Mouse (Mus musculus): ENCODE results near the gene H2-DMb2.

DNA sequence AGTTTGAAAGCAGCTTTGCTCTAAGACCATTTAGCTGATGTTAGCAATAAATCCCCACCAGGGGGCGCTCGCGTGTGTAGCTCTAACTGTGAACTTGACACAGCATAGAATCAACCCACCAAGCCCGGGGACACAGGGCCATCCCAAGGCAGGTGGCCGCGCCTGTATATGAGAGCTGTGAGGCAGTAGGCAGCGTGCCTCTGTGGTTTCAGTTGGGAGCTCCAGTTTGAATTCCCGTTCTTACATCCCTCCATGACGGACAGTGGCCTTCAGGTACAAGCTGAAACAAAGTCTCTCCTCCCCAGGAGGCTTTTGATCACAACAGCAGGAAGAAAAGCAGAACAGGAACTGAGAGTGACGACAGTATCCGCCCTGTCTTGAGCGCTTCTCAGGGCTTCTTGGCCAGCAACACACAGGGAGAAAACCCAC is 41.5 kb upstream of the H2-DMb2 start:
- TF ChIP-seq POLR2A (IDR thresholded peaks at IDR 0.05; ENCODE audit: control insufficient read depth, low read depth, low read length) (no peak), CTCF (IDR thresholded peaks at IDR 0.05; ENCODE audit: control insufficient read depth, insufficient read depth, insufficient replicate concordance, low read depth, low read length) (peak; percentile 51; the same call in 1 of the 2 replicates)
